Mouse (Mus musculus) neutrophil, adult 5-6 weeks (primary cell): Measurements from ENCODE around the gene Olfr1025-ps1. TPM values are rescaled to one million over a fixed set of nuclear protein-coding genes. Genes with fewer than 3 reads are reported as not detected.

Experiments
- ATAC-seq: fragments of 151-379, 151-347 bp; 2 replicates; pipeline ENCODE4 v1.8.0; 2017; ENCODE audit warnings: mild to moderate bottlenecking, moderate TSS enrichment; ENCODE audit not compliant: insufficient number of reproducible peaks, poor library complexity, low FRiP score, severe bottlenecking; ENCODE audit errors: extremely low read depth
- total RNA-seq: library from RNA; stranded (forward); fragments of 200-1000 nt; gene quantifications from 2 replicates; pipeline ENCODE4 v1.2.3, GENCODE M21; 2017

Gene Olfr1025-ps1
- total RNA-seq = not detected in 2 replicates

DNA sequence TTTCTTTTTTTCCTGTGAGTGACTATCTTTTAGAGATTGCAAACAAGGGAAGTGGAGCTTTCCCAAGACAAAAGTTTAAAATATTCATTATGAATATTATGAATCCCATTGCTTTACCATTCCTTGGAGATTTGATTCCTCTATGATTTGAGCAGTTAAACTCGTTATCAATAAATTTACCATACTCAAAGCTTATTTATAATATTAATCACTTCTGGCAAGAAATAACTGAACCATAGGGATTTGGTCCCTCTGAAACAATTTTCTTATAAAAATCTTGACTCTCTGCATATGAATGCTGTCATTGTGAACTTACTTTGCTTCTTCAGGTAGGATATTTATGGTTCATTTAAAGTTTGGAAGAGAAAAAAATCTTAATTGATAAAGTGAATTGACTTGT is at the start of gene Olfr1025-ps1:
Gene Olfr1025-ps1, plus strand, starts transcription at position 301 of the 400 bp plus-strand sequence.
- no peak for ATAC-seq

DNA sequence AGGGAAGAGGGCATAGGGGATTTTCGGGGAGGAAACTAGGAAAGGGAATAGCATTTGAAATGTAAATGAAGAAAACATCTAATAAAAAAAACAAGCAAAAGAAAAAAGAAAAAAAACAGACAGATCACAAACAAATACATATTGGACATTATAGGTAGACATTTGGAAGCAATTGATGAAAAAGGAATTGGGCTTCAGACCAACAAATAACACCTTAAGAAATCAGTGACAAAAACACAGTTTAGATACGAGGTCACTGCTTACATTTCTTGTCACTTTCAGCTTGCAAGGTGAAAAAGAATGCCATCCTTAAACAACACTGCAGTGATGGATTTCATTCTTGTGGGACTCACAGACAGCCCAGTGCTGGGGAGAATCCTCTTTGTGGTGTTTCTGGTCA is 46.7 kb upstream of the Olfr1025-ps1 start, which contains the start of gene Olfr1022:
Gene Olfr1022, plus strand, starts transcription at position 301 of the 400 bp plus-strand sequence.
- ATAC-seq = no peak

DNA sequence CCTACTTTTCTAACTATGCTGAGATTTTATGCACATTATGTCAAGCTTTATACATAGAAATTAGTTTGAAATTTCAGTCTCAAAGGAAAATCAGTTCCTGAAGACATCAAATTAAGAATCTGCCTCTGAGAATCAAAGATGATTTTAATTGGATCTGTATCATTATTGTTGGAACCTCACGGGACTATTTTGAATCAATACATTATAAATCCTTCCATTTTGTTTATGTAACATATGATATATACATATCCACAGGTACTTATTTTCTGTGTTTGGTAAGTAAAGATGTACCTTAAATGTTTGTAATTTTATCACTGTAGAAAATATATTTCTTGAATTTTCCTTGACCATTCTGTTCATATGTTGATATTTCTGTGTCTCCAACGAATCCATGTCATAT is 29.7 kb upstream of the Olfr1025-ps1 start, which contains the start of gene Olfr1023:
Gene Olfr1023, plus strand, starts transcription at position 301 of the 400 bp plus-strand sequence.
- ATAC-seq = no peak

DNA sequence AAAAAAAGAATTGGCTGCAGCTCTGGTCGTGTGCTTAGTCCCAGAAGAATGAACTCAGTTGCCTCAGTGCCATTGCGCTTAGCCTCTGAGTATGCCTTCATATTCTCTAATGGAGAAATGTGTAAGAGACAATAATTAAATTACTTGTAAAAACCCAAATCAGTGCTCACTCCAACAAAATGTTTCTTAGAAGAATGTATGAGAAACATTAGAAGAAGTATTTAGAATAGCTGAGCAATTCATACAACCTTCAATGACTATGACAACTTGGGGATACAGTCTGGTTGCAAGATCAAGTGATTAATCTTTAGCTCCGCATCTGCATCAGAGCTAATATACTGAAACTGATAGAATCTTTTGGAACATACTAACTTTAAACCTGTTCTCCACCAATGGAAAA is 10.0 kb upstream of the Olfr1025-ps1 start, which contains the start of gene Olfr1024:
Gene Olfr1024, minus strand, starts transcription at position 101 of the 400 bp plus-strand sequence.
- ATAC-seq = no peak

DNA sequence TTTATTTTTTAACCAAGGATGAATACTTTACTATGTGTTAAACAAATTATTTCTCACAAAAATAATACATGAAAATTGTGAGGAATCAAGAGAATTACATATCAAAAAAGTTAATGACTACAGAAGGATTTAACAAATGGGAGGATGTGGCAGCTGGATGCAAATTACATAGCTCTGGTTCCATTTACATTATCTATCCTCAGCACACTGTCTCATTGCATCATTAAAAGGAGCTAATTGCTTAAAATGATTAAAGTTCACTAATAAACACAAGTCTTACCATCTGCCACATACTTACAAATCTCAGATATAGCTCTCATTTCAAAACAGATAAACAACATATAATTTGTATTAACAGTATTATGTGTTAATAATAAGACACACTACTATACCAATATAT is 1.8 kb upstream of the Olfr1025-ps1 start:
- ATAC-seq = no peak

DNA sequence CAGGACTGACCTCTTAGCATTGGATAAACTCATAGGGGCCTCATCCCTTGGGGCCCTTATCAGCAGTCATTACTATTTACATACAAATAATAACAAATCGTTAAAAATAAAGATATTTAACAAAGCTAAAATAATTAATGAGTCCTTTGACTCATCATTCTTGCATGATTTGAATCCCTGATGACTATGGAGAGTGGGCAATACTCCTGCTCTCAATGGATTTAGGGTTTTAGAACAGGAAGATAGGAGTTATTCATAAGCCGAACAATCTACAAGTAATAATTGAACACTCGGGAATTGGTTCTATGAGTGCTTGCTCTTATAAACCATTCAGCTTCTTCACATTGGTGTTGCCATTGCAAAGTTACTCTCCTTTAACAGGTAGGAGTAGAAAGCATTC is 6.3 kb downstream of the Olfr1025-ps1 start, which contains the start of gene Olfr1026:
Gene Olfr1026, plus strand, starts transcription at position 301 of the 400 bp plus-strand sequence.
- no peak for ATAC-seq

DNA sequence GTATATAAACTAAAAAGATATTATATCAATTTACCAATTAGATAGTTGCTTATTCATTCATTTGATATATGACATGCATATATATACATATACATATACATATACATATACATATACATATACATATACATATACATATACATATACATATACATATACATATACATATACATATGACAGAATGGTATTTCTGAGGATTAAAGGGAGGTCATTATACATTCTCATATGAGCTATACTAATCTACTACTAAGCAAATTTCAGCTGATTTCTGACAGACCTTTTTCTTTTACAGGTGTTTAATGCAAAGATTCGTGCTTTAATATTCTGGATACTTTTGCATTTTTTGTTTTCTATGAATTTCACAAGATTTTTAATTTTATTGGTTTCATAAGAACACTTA is 35.1 kb downstream of the Olfr1025-ps1 start, which contains the start of gene Olfr1028:
Gene Olfr1028, plus strand, starts transcription at position 301 of the 400 bp plus-strand sequence.
- no peak for ATAC-seq

Other genes starting within 250 kb of the Olfr1025-ps1 start
- gene Olfr1006, start 236.4 kb upstream of the Olfr1025-ps1 start, total RNA-seq = not detected in 2 replicates
- gene Olfr1008, start 225.8 kb upstream of the Olfr1025-ps1 start, total RNA-seq = not detected in 2 replicates
- not detected in 2 replicates for gene Olfr1009, start 199.8 kb upstream of the Olfr1025-ps1 start, total RNA-seq
- not detected in 2 replicates for gene Olfr1012, start 152.4 kb upstream of the Olfr1025-ps1 start, total RNA-seq
- gene Olfr1013, start 148.1 kb upstream of the Olfr1025-ps1 start, total RNA-seq = 0.12 TPM in 1 of 2 replicates, not detected in the other
- not detected in 2 replicates for gene Olfr1014, start 142.5 kb upstream of the Olfr1025-ps1 start, total RNA-seq
- not detected in 2 replicates for gene Olfr1015, start 133.2 kb upstream of the Olfr1025-ps1 start, total RNA-seq
- not detected in 2 replicates for gene Olfr1016, start 112.6 kb upstream of the Olfr1025-ps1 start, total RNA-seq
- gene Olfr1018, start 96.7 kb upstream of the Olfr1025-ps1 start, total RNA-seq = not detected in 2 replicates
- not detected in 2 replicates for gene Olfr1019, start 69.7 kb upstream of the Olfr1025-ps1 start, total RNA-seq
- 0.23 TPM in 1 of 2 replicates, not detected in the other for gene Olfr1020, start 68.2 kb upstream of the Olfr1025-ps1 start, total RNA-seq
- not detected in 2 replicates for gene Olfr1022, start 46.6 kb upstream of the Olfr1025-ps1 start, total RNA-seq
- not detected in 2 replicates for gene Olfr1023, start 29.6 kb upstream of the Olfr1025-ps1 start, total RNA-seq
- not detected in 2 replicates for gene Olfr1024, start 10.1 kb upstream of the Olfr1025-ps1 start, total RNA-seq
- not detected in 2 replicates for gene Olfr1026, start 6.4 kb downstream of the Olfr1025-ps1 start, total RNA-seq
- not detected in 2 replicates for gene Olfr1028, start 35.2 kb downstream of the Olfr1025-ps1 start, total RNA-seq
- not detected in 2 replicates for gene Olfr1029, start 58.7 kb downstream of the Olfr1025-ps1 start, total RNA-seq
- not detected in 2 replicates for gene Olfr1030, start 64.1 kb downstream of the Olfr1025-ps1 start, total RNA-seq
- not detected in 2 replicates for gene Olfr1031, start 75.1 kb downstream of the Olfr1025-ps1 start, total RNA-seq
- gene Olfr1032, start 90.3 kb downstream of the Olfr1025-ps1 start, total RNA-seq = not detected in 2 replicates
- gene Olfr1033, start 105.4 kb downstream of the Olfr1025-ps1 start, total RNA-seq = not detected in 2 replicates
- 0.12 TPM in 1 of 2 replicates, not detected in the other for gene Olfr1034, start 130.7 kb downstream of the Olfr1025-ps1 start, total RNA-seq
- not detected in 2 replicates for gene Olfr1036, start 158.8 kb downstream of the Olfr1025-ps1 start, total RNA-seq
- gene Olfr1037, start 172.2 kb downstream of the Olfr1025-ps1 start, total RNA-seq = not detected in 2 replicates
- 0.12 TPM in 1 of 2 replicates, not detected in the other for gene Olfr1039, start 220.7 kb downstream of the Olfr1025-ps1 start, total RNA-seq
- not detected in 2 replicates for gene Olfr1040, start 231.5 kb downstream of the Olfr1025-ps1 start, total RNA-seq
- 0.12 TPM in 1 of 2 replicates, not detected in the other for gene Olfr1042, start 246.6 kb downstream of the Olfr1025-ps1 start, total RNA-seq